Mouse (Mus musculus) gonadal fat pad, adult 2 months (tissue): ENCODE measurements around the gene Zfp874b. TPM values are rescaled to one million over a fixed set of nuclear protein-coding genes. Genes with fewer than 3 reads are reported as not detected.
"Not testable (repeated sequence)": the region's sequence is repeated elsewhere in the genome, so short reads cannot be mapped to it uniquely, and the experiment has no call there.

Experiments used
- DNase-seq: peaks from one replicate; pipeline ENCODE4 v3.0.0-alpha.2; 2012; ENCODE audit warnings: low read depth
- polyA plus RNA-seq: library from polyadenylated mRNA; depleted of rRNA; stranded (reverse); fragments of >200 nt; gene quantifications from 2 replicates; pipeline ENCODE4 v1.2.3, GENCODE M21; 2012; rRNA removed

The Zfp874b gene
- 2.7 and 3.2 TPM in 2 replicates for polyA plus RNA-seq

- DNase-seq, result peak; percentile 63
Measured at GRCm38 (mm10) chr13:67483625-67484423, at the start of gene Zfp874b. Zfp874b (minus strand) TSS chr13:67484258.

GRCm38 (mm10) chr13:67527049-67527730, 43.1 kb upstream of the Zfp874b start:
- no peak for DNase-seq

- peak; percentile 73 for DNase-seq
Measured at GRCm38 (mm10) chr13:67525753-67526410, 41.8 kb upstream of the Zfp874b start, which contains the start of the genes Gm26965 and Zfp87. Gm26965 (minus strand) TSS chr13:67526151. Zfp87 (minus strand) TSS chr13:67526177.

- DNase-seq, result no peak
Measured at GRCm38 (mm10) chr13:67500908-67501307, 16.9 kb upstream of the Zfp874b start.

- peak; percentile 61 for DNase-seq
Measured at GRCm38 (mm10) chr13:67500084-67500719, 16.1 kb upstream of the Zfp874b start, which contains the start of gene Zfp58. Zfp58 (minus strand) TSS chr13:67500555.

- no peak for DNase-seq
Measured at GRCm38 (mm10) chr13:67495631-67496030, 11.6 kb upstream of the Zfp874b start.

GRCm38 (mm10) chr13:67484424-67484811, 360 bp upstream of the Zfp874b start:
- DNase-seq, result no peak

GRCm38 (mm10) chr13:67481528-67481927, 2.5 kb downstream of the Zfp874b start:
- no peak for DNase-seq

- DNase-seq, result no peak
Measured at GRCm38 (mm10) chr13:67469274-67469673, 14.8 kb downstream of the Zfp874b start.

- DNase-seq, result not testable (repeated sequence)
Measured at GRCm38 (mm10) chr13:67463506-67464185, 20.4 kb downstream of the Zfp874b start.

- DNase-seq, result no peak
Measured at GRCm38 (mm10) chr13:67452021-67452309, 32.1 kb downstream of the Zfp874b start.

- DNase-seq, result peak; percentile 61
Measured at GRCm38 (mm10) chr13:67451172-67452020, 32.7 kb downstream of the Zfp874b start, which contains the start of gene Zfp874a. Zfp874a (minus strand) TSS chr13:67451624.

- DNase-seq, result not testable (repeated sequence)
Measured at GRCm38 (mm10) chr13:67437095-67437494, 47.0 kb downstream of the Zfp874b start.

- no peak for DNase-seq
Measured at GRCm38 (mm10) chr13:67428116-67428515, 55.9 kb downstream of the Zfp874b start.

- DNase-seq, result not testable (repeated sequence)
Measured at GRCm38 (mm10) chr13:67425699-67426098, 58.4 kb downstream of the Zfp874b start.

- not testable (repeated sequence) for DNase-seq
Measured at GRCm38 (mm10) chr13:67422532-67422931, 61.5 kb downstream of the Zfp874b start.
